Mouse (Mus musculus): Measurements from ENCODE around the gene Btbd35f1. TPM values are rescaled to one million over a fixed set of nuclear protein-coding genes. Genes with fewer than 3 reads are reported as not detected.
"Not testable (repeated sequence)": the region's sequence is repeated elsewhere in the genome, so short reads cannot be mapped to it uniquely, and the experiment has no call there.

Gene Btbd35f1
- not detected for total RNA-seq (2021)
- long read RNA-seq, experiment 1 = 0 reads
- long read RNA-seq, experiment 2 = 0 reads

DNA sequence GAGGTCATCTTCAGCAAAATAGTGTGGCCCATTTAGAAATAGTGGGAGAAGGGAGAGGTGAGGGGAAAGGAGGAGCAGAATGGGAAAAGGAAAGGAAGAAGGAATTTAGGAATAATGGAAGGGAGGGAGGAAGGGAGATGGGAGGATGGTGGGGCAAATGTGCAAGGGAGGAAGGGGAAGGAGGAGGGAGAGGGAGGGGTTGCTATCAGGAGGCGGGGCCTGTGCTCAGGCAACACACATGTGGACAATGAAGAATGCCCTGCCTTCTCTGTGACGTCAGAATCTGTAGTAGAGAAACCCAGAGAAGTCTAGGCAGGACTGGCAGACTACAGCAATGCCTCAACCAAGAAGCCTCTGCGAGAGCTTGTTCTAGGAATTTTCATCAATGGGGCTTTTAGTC is at the start of gene Btbd35f1:
Btbd35f1 (plus strand) TSS at position 301 of the 400 bp plus-strand sequence.
- not testable (repeated sequence) for DNase-seq (ENCODE audit: low spot score)

DNA sequence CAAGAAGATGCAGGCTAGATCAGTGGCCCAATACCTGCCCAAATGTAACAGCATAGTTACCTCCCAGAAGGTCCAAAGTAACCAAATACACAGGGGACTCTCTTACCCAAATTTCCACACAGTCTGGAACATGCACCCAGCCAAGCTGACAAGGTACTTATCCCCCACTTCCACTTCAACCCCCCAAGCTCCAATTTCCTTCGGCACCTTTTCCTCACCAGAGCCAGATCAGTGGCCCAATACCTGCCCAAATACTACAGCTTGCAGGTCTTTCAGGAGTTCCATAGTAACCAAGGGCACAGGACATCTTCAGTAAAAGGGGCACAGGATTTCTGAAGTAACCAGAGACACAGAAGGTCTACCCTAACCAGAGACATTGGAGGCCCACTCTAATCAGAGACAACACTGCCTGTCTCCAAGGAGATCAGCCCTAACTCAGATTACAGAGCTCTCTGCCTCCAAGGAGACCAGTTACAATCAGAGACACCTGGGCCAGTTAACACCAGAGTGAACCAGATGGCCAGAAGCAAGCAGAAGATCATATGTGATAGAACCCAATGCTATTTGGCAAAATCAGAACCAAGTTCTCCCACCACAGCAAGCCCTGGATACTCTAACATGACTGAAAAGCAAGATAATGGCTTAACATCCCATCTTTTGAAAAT is 31.2 kb downstream of the Btbd35f1 start:
- DNase-seq (ENCODE audit: low spot score) = not testable (repeated sequence)

DNA sequence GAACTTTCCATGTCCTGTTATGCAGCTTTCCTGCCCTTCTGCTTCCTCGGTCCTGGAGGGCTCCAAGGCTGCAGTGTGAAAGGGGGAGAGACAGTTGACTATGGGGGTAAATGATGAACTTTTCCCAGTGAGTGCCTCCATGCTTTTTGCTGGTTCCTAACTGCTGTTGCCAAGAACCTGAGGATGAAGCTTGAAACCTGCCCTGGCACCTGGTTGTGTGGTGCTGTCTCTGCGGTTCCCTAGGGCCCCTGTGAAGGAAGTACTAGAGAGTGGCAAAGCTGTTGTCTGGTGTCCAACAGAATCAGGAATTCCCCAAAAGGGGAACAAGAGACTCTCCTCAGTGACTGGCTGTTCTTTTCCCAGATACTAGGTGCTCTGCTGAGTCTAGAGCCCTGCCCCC is 41.2 kb downstream of the Btbd35f1 start:
- not testable (repeated sequence) for DNase-seq (ENCODE audit: low spot score)

DNA sequence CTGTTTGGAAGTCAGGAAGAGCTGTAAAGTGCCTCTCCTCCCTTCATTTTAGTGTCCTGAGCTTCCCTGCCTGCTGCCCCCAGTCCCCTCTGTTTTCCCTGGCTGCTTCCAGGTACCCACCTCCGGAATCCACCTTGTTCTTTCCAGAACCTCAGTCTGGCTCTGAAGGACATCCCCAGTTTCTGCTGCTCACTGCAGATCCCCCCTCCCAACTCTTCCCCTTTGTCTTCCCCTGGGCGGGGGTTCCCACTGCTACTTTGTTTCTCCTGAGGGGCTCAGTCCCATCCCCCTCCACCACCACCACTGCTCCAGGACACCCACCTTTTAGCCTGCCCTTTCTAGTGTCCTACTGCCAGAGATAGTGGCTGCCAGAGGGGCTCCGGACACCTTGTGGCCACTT is 41.6 kb downstream of the Btbd35f1 start:
- not testable (repeated sequence) for DNase-seq (ENCODE audit: low spot score)

Other genes with a start within 250 kb of the Btbd35f1 start
- gene Gm5926, start 90.7 kb downstream of the Btbd35f1 start, total RNA-seq (2021) = not detected
- not detected for gene Btbd35f21, start 166.1 kb downstream of the Btbd35f1 start, total RNA-seq (2021)

Measured in gastrocnemius, adult 18-20 months (tissue).